Mouse (Mus musculus) lung, adult 2 months (tissue): ENCODE measurements around the gene Igf2bp2.

Experiments
- CTCF ChIP-seq: fragments of 200-500 bp; IDR thresholded peaks from 2 replicates; pipeline ENCODE4 v1.5.1; 2011; ENCODE audit warnings: mild to moderate bottlenecking, low read length, control low read depth; ENCODE audit not compliant: insufficient read depth
- POLR2A ChIP-seq: fragments of 200-500 bp; IDR thresholded peaks from 2 replicates; pipeline ENCODE4 v1.6.1; 2011; ENCODE audit warnings: low read depth, mild to moderate bottlenecking, control low read depth, low read length, borderline replicate concordance; ENCODE audit errors: extremely low read depth

- TF ChIP-seq CTCF (no peak), POLR2A (no peak)
Observed at GRCm38 (mm10) chr16:22038554-22038953, 124.5 kb downstream of the Igf2bp2 start.
